Mouse (Mus musculus) spleen, adult 2 months (tissue): Measurements from ENCODE around the gene Afdn. TPM values are rescaled to one million over a fixed set of nuclear protein-coding genes. Genes with fewer than 3 reads are reported as not detected.

Source experiments
- DNase-seq, 2 experiments: peaks; one replicate each; pipeline versions ENCODE4 v3.0.0 to v3.0.0-alpha.2; 2012 to 2021; ENCODE audit warnings: low spot score in 2 of 2, low read depth in 1 of 2
- H3K27ac ChIP-seq: fragments of 200-500 bp; 2 replicates; pipeline ENCODE4 v1.5.1; 2012; ENCODE audit warnings: low read length, inconsistent platforms; ENCODE audit not compliant: insufficient read depth
- H3K27me3 ChIP-seq: fragments of 200-500 bp; 2 replicates; pipeline ENCODE4 v1.6.1; 2012; ENCODE audit warnings: mild to moderate bottlenecking, moderate library complexity, low read length, inconsistent platforms; ENCODE audit not compliant: control insufficient read depth, insufficient read depth
- H3K36me3 ChIP-seq: fragments of 200-500 bp; 2 replicates; pipeline ENCODE4 v1.6.1; 2012; ENCODE audit warnings: mild to moderate bottlenecking, low read length, inconsistent platforms; ENCODE audit not compliant: control insufficient read depth, insufficient read depth
- H3K4me1 ChIP-seq: fragments of 200-500 bp; 2 replicates; pipeline ENCODE4 v1.6.1; 2011; ENCODE audit warnings: inconsistent platforms; ENCODE audit not compliant: control insufficient read depth, insufficient read depth, insufficient read length
- H3K4me3 ChIP-seq: fragments of 200-500 bp; 2 replicates; pipeline ENCODE4 v1.5.1; 2011; ENCODE audit warnings: mild to moderate bottlenecking, inconsistent platforms; ENCODE audit not compliant: insufficient read depth, insufficient read length; ENCODE audit errors: extremely low read depth
- CTCF ChIP-seq: fragments of 200-500 bp; IDR thresholded peaks from 2 replicates; pipeline ENCODE4 v1.5.1; 2011; ENCODE audit warnings: mild to moderate bottlenecking, inconsistent platforms; ENCODE audit not compliant: insufficient read depth, insufficient read length, insufficient replicate concordance; ENCODE audit errors: extremely low read depth
- POLR2A ChIP-seq: fragments of 200-500 bp; IDR thresholded peaks from 2 replicates; pipeline ENCODE4 v1.6.1; 2011; ENCODE audit warnings: low read depth, low read length, inconsistent platforms
- WGBS: fragments of 180-500 bp; shearing (Covaris S2); methylation state at CpG from one replicate; pipeline ENCODE4 v1.1.7; 2018; 5-methylcytosine and 5-hydroxymethylcytosine counted together
- polyA plus RNA-seq: library from polyadenylated mRNA; depleted of rRNA; stranded (reverse); fragments of >200 nt; gene quantifications from 2 replicates; pipeline ENCODE4 v1.2.3, GENCODE M21; 2012

Afdn gene
- polyA plus RNA-seq, 1 experiment = 6.3 TPM

DNA sequence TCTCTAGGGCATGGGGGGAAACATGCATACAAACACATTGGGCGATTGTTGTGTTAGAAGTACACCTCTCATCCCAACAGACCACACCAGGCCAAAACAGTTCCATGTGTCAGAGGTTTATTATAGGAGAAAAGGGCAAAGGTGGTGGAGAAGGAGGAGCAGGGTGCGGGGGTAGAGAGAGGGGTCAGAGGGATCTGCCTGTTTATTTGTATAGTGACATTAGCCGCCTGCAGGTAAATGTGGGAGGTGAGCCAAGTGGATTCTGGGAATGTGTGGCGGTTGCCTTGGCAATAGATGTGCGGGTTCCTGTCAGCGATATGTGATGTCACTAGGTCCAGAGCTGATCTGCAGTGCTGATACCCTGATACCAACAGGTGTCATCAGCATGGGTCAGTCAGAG is 44.0 kb upstream of the Afdn start:
- Histone ChIP-seq H3K27ac (no peak overlapping the region), H3K27me3 (no peaks in the 10 kb centered on the region), H3K4me3 (no peak overlapping the region), H3K36me3 (no peaks in the 10 kb centered on the region), H3K4me1 (no peaks in the 10 kb centered on the region)
- DNase-seq = no peak
- 93% methylated on average over 6 of the region's 6 CpGs for WGBS
- TF ChIP-seq POLR2A (no peak), CTCF (no peak)

- no peak for DNase-seq
- TF ChIP-seq CTCF (no peak), POLR2A (no peak)
- no peaks in the 10 kb centered on the region for H3K4me1 ChIP-seq
- no peak overlapping the region for H3K27ac ChIP-seq
- 93% methylated on average over 11 of the region's 11 CpGs for WGBS
- H3K27me3 ChIP-seq = no peaks in the 10 kb centered on the region
- H3K36me3 ChIP-seq = no peaks in the 10 kb centered on the region
- H3K4me3 ChIP-seq = no peak overlapping the region
Measured at GRCm38 (mm10) chr17:13717428-13717827, 42.9 kb upstream of the Afdn start.

DNA sequence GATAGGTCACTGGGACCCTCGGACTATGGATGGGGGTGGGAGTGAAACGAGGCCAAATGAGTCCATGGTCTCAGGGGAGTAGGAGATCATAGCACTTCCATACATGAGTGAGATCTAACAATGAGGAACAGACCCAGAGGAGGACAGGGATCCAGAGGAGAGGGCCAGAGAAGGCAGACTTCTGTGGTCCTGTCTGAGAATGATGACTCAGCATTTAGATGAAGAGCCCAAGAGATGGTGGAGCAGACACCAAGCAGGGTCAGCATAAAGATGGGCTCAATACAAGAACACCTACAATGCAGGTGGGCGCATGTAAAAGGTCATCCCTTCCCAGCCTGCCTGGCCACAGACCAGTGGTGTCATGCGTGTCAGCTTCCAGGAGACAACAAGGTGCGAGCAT is 40.2 kb upstream of the Afdn start:
- WGBS = 93% methylated on average over 5 of the region's 5 CpGs
- H3K4me1 ChIP-seq = no peaks in the 10 kb centered on the region
- no peak overlapping the region for H3K27ac ChIP-seq

DNA sequence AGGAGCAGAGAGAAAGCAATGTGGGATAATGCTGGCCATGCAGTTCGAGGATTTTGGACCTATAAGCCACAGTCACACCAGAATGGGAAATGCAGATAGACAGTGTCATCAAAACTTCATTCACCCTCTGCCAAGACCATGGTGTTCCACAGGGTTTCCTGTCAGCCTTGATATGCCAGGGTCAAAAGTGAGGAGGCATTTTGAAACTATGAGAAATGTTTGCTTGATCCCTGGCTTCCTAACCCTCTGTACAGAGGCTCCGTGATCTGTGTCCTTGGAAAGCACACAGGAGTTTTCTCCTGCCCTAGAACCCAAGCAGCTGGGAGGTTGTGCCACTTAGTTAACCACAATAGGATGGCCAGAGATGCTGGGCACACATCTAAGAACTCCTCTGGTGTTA is 39.0 kb upstream of the Afdn start:
- WGBS = 75% methylated on average over 2 of the region's 2 CpGs
- TF ChIP-seq CTCF = no peak
- TF ChIP-seq POLR2A = no peak
- Histone ChIP-seq H3K27ac (no peak overlapping the region), H3K27me3 (no peaks in the 10 kb centered on the region), H3K4me1 (no peaks in the 10 kb centered on the region), H3K4me3 (no peak overlapping the region), H3K36me3 (no peaks in the 10 kb centered on the region)
- no peak for DNase-seq

More for the DNA sequence above, 40.2 kb upstream of the Afdn start:
- DNase-seq = no peak
- Histone ChIP-seq H3K27me3 (no peaks in the 10 kb centered on the region), H3K4me3 (no peak overlapping the region), H3K36me3 (no peaks in the 10 kb centered on the region)
- no peak for TF ChIP-seq POLR2A
- no peak for TF ChIP-seq CTCF

DNA sequence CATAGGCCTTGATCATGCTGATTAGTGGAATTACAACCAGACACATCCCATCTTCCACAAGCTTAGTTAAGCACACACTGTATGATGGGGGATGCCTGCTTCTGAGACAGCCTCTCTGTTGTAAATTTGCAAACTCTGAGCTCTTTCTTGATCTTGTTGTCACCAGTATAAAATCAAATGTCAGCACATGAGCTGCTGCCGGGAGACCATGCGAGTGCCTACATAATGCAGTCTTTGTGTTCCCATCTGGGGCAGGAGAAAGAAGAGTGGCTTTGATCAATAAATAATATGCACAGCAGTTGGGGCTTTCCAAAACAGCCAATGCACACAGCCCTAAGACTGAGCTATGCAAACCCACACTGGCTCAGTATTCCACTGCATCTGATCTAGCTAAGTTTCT is 37.9 kb upstream of the Afdn start:
- no peak overlapping the region for H3K4me3 ChIP-seq
- no peak for TF ChIP-seq CTCF
- TF ChIP-seq POLR2A = no peak
- no peak for DNase-seq
- no peaks in the 10 kb centered on the region for H3K36me3 ChIP-seq
- no peaks in the 10 kb centered on the region for H3K4me1 ChIP-seq
- WGBS = 93% methylated on average over 2 of the region's 2 CpGs
- no peaks in the 10 kb centered on the region for H3K27me3 ChIP-seq
- H3K27ac ChIP-seq = no peak overlapping the region

DNA sequence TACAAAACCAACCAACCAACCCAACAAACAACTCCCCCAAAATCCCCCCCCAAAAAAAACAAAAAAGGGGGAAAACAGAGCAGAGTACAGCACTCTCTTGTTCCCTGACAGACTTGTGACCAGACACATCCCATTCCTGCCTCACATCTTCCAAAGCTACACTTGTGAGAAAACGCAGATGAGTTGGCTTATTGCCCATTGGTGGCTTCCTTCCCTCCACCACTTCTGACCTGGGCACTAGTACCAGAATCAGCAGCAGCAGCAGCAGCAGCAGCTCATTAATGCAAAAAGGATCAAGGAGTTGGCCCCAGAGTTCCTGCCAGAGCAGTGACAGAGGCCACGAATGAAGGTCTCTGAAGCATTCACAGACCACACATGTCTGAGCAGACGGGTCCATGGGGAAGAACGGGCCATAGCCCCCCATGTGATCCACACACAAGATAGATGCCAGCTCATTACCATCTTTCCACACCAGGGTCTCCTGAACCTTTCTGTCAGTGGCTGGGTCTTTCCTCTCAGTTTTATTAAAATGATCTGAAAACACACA is 35.3 kb upstream of the Afdn start:
- no peaks in the 10 kb centered on the region for H3K4me1 ChIP-seq
- H3K27me3 ChIP-seq = no peaks in the 10 kb centered on the region
- TF ChIP-seq CTCF = no peak
- no peak for TF ChIP-seq POLR2A
- no peak overlapping the region for H3K4me3 ChIP-seq
- no peak for DNase-seq
- H3K36me3 ChIP-seq = no peaks in the 10 kb centered on the region
- no peak overlapping the region for H3K27ac ChIP-seq
- 32% methylated on average over 4 of the region's 4 CpGs for WGBS

- no peak overlapping the region for H3K27ac ChIP-seq
- H3K27me3 ChIP-seq = no peaks in the 10 kb centered on the region
- no peak for DNase-seq
- no peaks in the 10 kb centered on the region for H3K36me3 ChIP-seq
- TF ChIP-seq CTCF (no peak), POLR2A (no peak)
- H3K4me1 ChIP-seq = no peaks in the 10 kb centered on the region
- 83% methylated on average over 8 of the region's 8 CpGs for WGBS
- no peak overlapping the region for H3K4me3 ChIP-seq
Measured at GRCm38 (mm10) chr17:13726832-13727355, 33.4 kb upstream of the Afdn start.
